In the genomic region with DNA sequence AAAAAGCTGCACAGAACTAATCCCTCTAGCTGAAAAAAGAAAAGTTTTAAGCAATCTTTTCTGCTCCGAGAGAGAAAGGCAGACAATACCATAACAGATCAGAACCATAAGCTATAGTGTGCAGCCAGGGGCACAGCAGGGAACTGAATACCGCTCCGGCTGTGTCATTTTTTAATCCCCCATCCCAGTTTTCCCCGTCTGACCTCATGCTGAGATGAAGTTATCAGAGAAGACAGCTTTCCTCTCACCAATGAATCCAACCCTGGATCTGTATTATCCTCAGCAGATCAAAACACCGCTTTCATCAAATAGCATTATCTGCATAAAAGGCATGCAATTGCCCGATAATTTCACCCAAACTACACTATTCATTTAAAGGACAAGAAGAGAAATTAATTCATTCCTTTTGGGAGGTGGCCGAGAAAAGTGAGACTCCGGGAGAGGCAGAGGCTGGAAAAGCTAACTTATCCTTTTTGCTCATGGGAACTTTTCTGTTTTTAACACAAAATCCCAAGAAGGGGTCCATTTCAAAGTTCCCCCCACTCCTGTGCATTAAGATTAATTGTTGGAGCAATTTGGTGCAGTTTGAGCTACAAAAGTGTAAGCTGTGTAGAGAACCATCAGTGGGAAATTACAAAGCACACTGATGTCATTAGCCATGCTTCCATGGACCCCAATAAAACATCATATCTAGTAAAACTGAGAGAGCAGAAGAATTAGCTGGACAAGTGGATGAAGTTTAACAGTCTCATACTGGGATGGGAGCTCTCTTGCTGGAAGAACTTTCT, we compare ENCODE assay signal across 13 mouse cellular contexts. TPM values are rescaled to one million over a fixed set of nuclear protein-coding genes. Genes with fewer than 3 reads are reported as not detected.
DNase-seq lines count a peak whose midpoint lies in the region; ATAC-seq lines count a peak whose summit lies in the region.
"Had no signal": no experiment of that assay in that cellular context is flagged by ENCODE, and none has a peak within 500 bp of the region (broad histone marks: within the 10 kb centered on the region; RNA-seq: fewer than 3 reads in every experiment).

No protein-coding gene starts in this region.

- H3K4me3 ChIP-seq in hindbrain, embryonic 14.5 days (replicated peaks; ENCODE audit: low read length): no peak overlapping the region
- H3K4me3 ChIP-seq in midbrain, embryonic 15.5 days: no peak overlapping the region
- H3K4me3 ChIP-seq: kidney, embryonic 15.5 days had no signal

- 17% methylated on average over 8 of the region's 8 CpGs for WGBS in hindbrain, embryonic 14.5 days
- 8% methylated on average over 8 of the region's 8 CpGs for WGBS in midbrain, embryonic 15.5 days

- peak; percentile 61 for DNase-seq in Muller cell, postnatal 12 days (ENCODE audit: inconsistent ontology term)
- DNase-seq in embryo, embryonic 10.5 days (ENCODE audit: low spot score): peak; percentile 54
- DNase-seq in hindbrain, embryonic 14.5 days (ENCODE audit: low spot score): no peak
- no peak for DNase-seq in right cerebral cortex, postnatal 25 days
- no peak for DNase-seq in thymus, postnatal 4 days
- DNase-seq in urinary bladder, postnatal 36 days (ENCODE audit: low spot score in 2 of 2): no peak
- DNase-seq: adrenal gland, postnatal 36 days; cerebellum, postnatal 36 days; liver; lung, embryonic 14.5 days had no signal

- H3K36me3 ChIP-seq in hindbrain, embryonic 14.5 days (replicated peaks; ENCODE audit: control insufficient read depth, insufficient read depth): no peaks in the 10 kb centered on the region
- no peaks in the 10 kb centered on the region for H3K36me3 ChIP-seq in midbrain, embryonic 15.5 days (replicated peaks)
- H3K36me3 ChIP-seq: kidney, embryonic 15.5 days had no signal

- 0 out of 2 replicates have a peak, but pooled peaks cover 4% of the 10 kb centered on the region for H3K4me1 ChIP-seq in hindbrain, embryonic 14.5 days (replicated peaks; ENCODE audit: control insufficient read depth, insufficient read depth, low read length)
- H3K4me1 ChIP-seq in midbrain, embryonic 15.5 days: peaks cover 20% of the 10 kb centered on the region
- H3K4me1 ChIP-seq: kidney, embryonic 15.5 days had no signal

- no peak overlapping the region for H3K27ac ChIP-seq in hindbrain, embryonic 14.5 days
- H3K27ac ChIP-seq in midbrain, embryonic 15.5 days: no peak overlapping the region
- H3K27ac ChIP-seq: kidney, embryonic 15.5 days had no signal

- H3K4me2 ChIP-seq in hindbrain, embryonic 14.5 days (replicated peaks): no peak overlapping the region
- 0 out of 2 replicates have a peak overlapping the region, but pooled peaks have one; percentile 5 for H3K4me2 ChIP-seq in midbrain, embryonic 15.5 days
- H3K4me2 ChIP-seq: kidney, embryonic 15.5 days; lung, embryonic 14.5 days had no signal

- H3K27me3 ChIP-seq in hindbrain, embryonic 14.5 days (ENCODE audit: control insufficient read depth, insufficient read depth, low read length): peaks cover 4% of the 10 kb centered on the region; the same call in 1 of the 2 replicates
- H3K27me3 ChIP-seq in midbrain, embryonic 15.5 days (replicated peaks): peaks cover 5% of the 10 kb centered on the region

- ATAC-seq in hindbrain, embryonic 14.5 days (ENCODE audit: low FRiP score): peak; percentile 43; the same call in 1 of the 2 replicates
- peak; percentile 76 for ATAC-seq in midbrain, embryonic 15.5 days (replicated peaks)
- ATAC-seq: activated CD4-positive, CD25-positive, alpha-beta regulatory T cell, adult 4 months had no signal

- H3K9me3 ChIP-seq in hindbrain, embryonic 14.5 days (ENCODE audit: control insufficient read depth, low read length): no peaks in the 10 kb centered on the region
- H3K9me3 ChIP-seq in midbrain, embryonic 15.5 days: no peaks in the 10 kb centered on the region
- H3K9me3 ChIP-seq: kidney, embryonic 15.5 days had no signal

- no peak overlapping the region for H3K9ac ChIP-seq in hindbrain, embryonic 14.5 days
- H3K9ac ChIP-seq in midbrain, embryonic 15.5 days: no peak overlapping the region
- H3K9ac ChIP-seq: kidney, embryonic 15.5 days; lung, embryonic 14.5 days had no signal

RNA-seq across cellular contexts. Expression of gene Tenm3, which starts 6.7 kb away (rescaled TPM):
- 43.7 and 46.8 TPM in 2 replicates for polyA plus RNA-seq in hindbrain, embryonic 14.5 days (2014; fragmentation: Nextera tagmentation; extraction: Ambion mirVana)
- polyA plus RNA-seq in midbrain, embryonic 15.5 days (2015; fragmentation: Nextera tagmentation; extraction: Ambion mirVana): 41.6 and 49.6 TPM in 2 replicates
- polyA plus RNA-seq: activated CD4-positive, CD25-positive, alpha-beta regulatory T cell, adult 4 months had no signal

Comparison
In these comparisons a context has a peak if more than half of its experiments do, and no peak if none do; other contexts are left out.
1. DNase-seq: peak in Muller cell, postnatal 12 days (single experiment) and embryo, embryonic 10.5 days (single experiment); none in hindbrain, embryonic 14.5 days (single experiment), right cerebral cortex, postnatal 25 days (single experiment), thymus, postnatal 4 days (single experiment) and urinary bladder, postnatal 36 days (0 of 2).